Mouse (Mus musculus) adrenal gland, postnatal 25 days (tissue): ENCODE data around the gene Tdrd9. TPM values are rescaled to one million over a fixed set of nuclear protein-coding genes. Genes with fewer than 3 reads are reported as not detected.
"Not testable (repeated sequence)": the region's sequence is repeated elsewhere in the genome, so short reads cannot be mapped to it uniquely, and the experiment has no call there.

Experiments
- DNase-seq: peaks from one replicate; pipeline ENCODE4 v3.0.0; 2021; ENCODE audit warnings: mixed read lengths
- total RNA-seq: library from RNA; stranded (reverse); gene quantifications from 2 replicates; pipeline ENCODE4 v1.2.3, GENCODE M21; 2021

Gene Tdrd9
- total RNA-seq, 1 experiment from 2014 or later: not detected

- no peak for DNase-seq
These were observed 56.0 kb downstream of the Tdrd9 start for GRCm38 (mm10) chr12:112027408-112027807.

GRCm38 (mm10) chr12:112033409-112033975, 62.1 kb downstream of the Tdrd9 start:
- no peak for DNase-seq

- DNase-seq: not testable (repeated sequence)
These were observed 64.2 kb downstream of the Tdrd9 start for GRCm38 (mm10) chr12:112035341-112036100.

- no peak for DNase-seq
These were observed 67.1 kb downstream of the Tdrd9 start for GRCm38 (mm10) chr12:112038441-112038840.

- DNase-seq: no peak
These were observed 67.8 kb downstream of the Tdrd9 start for GRCm38 (mm10) chr12:112039169-112039568.

- DNase-seq: no peak
These were observed 71.3 kb downstream of the Tdrd9 start for GRCm38 (mm10) chr12:112042681-112043080.

- peak; percentile 84 for DNase-seq
These were observed 106.3 kb downstream of the Tdrd9 start for GRCm38 (mm10) chr12:112077651-112078050.

GRCm38 (mm10) chr12:112079911-112080310, 108.6 kb downstream of the Tdrd9 start:
- no peak for DNase-seq

GRCm38 (mm10) chr12:112080911-112081310, 109.6 kb downstream of the Tdrd9 start:
- DNase-seq: no peak

- DNase-seq: no peak
These were observed 110.9 kb downstream of the Tdrd9 start for GRCm38 (mm10) chr12:112082241-112082640.

GRCm38 (mm10) chr12:112086250-112086649, 114.9 kb downstream of the Tdrd9 start:
- no peak for DNase-seq

GRCm38 (mm10) chr12:112086726-112087125, 115.4 kb downstream of the Tdrd9 start:
- DNase-seq: no peak

- DNase-seq: no peak
These were observed 117.4 kb downstream of the Tdrd9 start for GRCm38 (mm10) chr12:112088609-112089324.

- DNase-seq: peak; percentile 61
These were observed 119.7 kb downstream of the Tdrd9 start for GRCm38 (mm10) chr12:112091054-112091453.

- no peak for DNase-seq
These were observed 123.0 kb downstream of the Tdrd9 start for GRCm38 (mm10) chr12:112094261-112094880.

- DNase-seq: peak; percentile 58
These were observed 124.8 kb downstream of the Tdrd9 start for GRCm38 (mm10) chr12:112096051-112096732.

- DNase-seq: no peak
These were observed 125.4 kb downstream of the Tdrd9 start for GRCm38 (mm10) chr12:112096733-112097117.

- DNase-seq: no peak
These were observed 128.7 kb downstream of the Tdrd9 start for GRCm38 (mm10) chr12:112100106-112100505.

GRCm38 (mm10) chr12:112101045-112101444, 129.7 kb downstream of the Tdrd9 start:
- no peak for DNase-seq

- no peak for DNase-seq
These were observed 131.8 kb downstream of the Tdrd9 start for GRCm38 (mm10) chr12:112103179-112103578.

- DNase-seq: no peak
These were observed 133.5 kb downstream of the Tdrd9 start for GRCm38 (mm10) chr12:112104890-112105289.

GRCm38 (mm10) chr12:112106541-112106971, 135.2 kb downstream of the Tdrd9 start, which contains the start of gene Aspg:
Gene Aspg (plus strand): TSS chr12:112106679.
- DNase-seq: no peak
